Mouse (Mus musculus): Measurements from ENCODE around the gene 4930442H23Rik. TPM values are rescaled to one million over a fixed set of nuclear protein-coding genes. Genes with fewer than 3 reads are reported as not detected.
"Not testable (repeated sequence)": the region's sequence is repeated elsewhere in the genome, so short reads cannot be mapped to it uniquely, and the experiment has no call there.

The 4930442H23Rik gene
- polyA plus RNA-seq (2014; fragmentation: Nextera tagmentation; extraction: Ambion mirVana), result not detected in 2 replicates

GRCm38 (mm10) chr10:81183805-81184204 lies at the start of gene 4930442H23Rik:
TSS of gene 4930442H23Rik (minus strand) at chr10:81183849.
- WGBS, result 86% methylated on average over 5 of the region's 5 CpGs
- peaks cover 42% of the 10 kb centered on the region for H3K36me3 ChIP-seq (ENCODE audit: control insufficient read depth, insufficient read depth, low read length)
- peak within 1 kb of the TSS; percentile 66 for H3K4me3 ChIP-seq (ENCODE audit: low read depth, low read length)
- H3K27ac ChIP-seq (ENCODE audit: low read depth, low read length), result peak within 1 kb of the TSS; percentile 88
- H3K9me3 ChIP-seq (ENCODE audit: control insufficient read depth, low read length), result no peaks in the 10 kb centered on the region
- no peaks in the 10 kb centered on the region for H3K27me3 ChIP-seq (ENCODE audit: control insufficient read depth, insufficient read depth, low read length)
- no peak for ATAC-seq (ENCODE audit: low read depth)
- peaks cover 7% of the 10 kb centered on the region for H3K4me1 ChIP-seq (ENCODE audit: control insufficient read depth, insufficient read depth, low read length)
- peak within 1 kb of the TSS; percentile 62 for H3K4me2 ChIP-seq (ENCODE audit: low read depth, low read length)
- H3K9ac ChIP-seq (replicated peaks; ENCODE audit: low read depth, low read length), result peak within 1 kb of the TSS; percentile 64

- Histone ChIP-seq H3K4me1 (ENCODE audit: control insufficient read depth, insufficient read depth, low read length) (peaks cover 29% of the 10 kb centered on the region), H3K27me3 (ENCODE audit: control insufficient read depth, insufficient read depth, low read length) (no peaks in the 10 kb centered on the region), H3K4me3 (ENCODE audit: low read depth, low read length) (peak overlapping the region; percentile 64), H3K27ac (ENCODE audit: low read depth, low read length) (no peak overlapping the region; the same call in 1 of the 2 replicates), H3K36me3 (ENCODE audit: control insufficient read depth, insufficient read depth, low read length) (no peaks in the 10 kb centered on the region), H3K9ac (replicated peaks; ENCODE audit: low read depth, low read length) (peak overlapping the region; percentile 78), H3K9me3 (ENCODE audit: control insufficient read depth, low read length) (no peaks in the 10 kb centered on the region), H3K4me2 (ENCODE audit: low read depth, low read length) (peak overlapping the region; percentile 71)
- WGBS, result under 1% methylated on average over 14 of the region's 28 CpGs
- peak; percentile 25 for ATAC-seq (ENCODE audit: low read depth)
These were observed 49.6 kb upstream of the 4930442H23Rik start for GRCm38 (mm10) chr10:81233226-81233585.

GRCm38 (mm10) chr10:81232580-81233225 lies 49.1 kb upstream of the 4930442H23Rik start, which contains the start of gene Zfr2:
TSS of gene Zfr2 (plus strand) at chr10:81233155.
- peaks cover 33% of the 10 kb centered on the region for H3K4me1 ChIP-seq (ENCODE audit: control insufficient read depth, insufficient read depth, low read length)
- H3K4me2 ChIP-seq (ENCODE audit: low read depth, low read length), result peak within 1 kb of the TSS; percentile 71
- peak within 1 kb of the TSS; percentile 64 for H3K4me3 ChIP-seq (ENCODE audit: low read depth, low read length)
- peak; percentile 70 for ATAC-seq (ENCODE audit: low read depth)
- H3K36me3 ChIP-seq (ENCODE audit: control insufficient read depth, insufficient read depth, low read length), result no peaks in the 10 kb centered on the region
- 10% methylated on average over 29 of the region's 29 CpGs for WGBS
- no peaks in the 10 kb centered on the region for H3K9me3 ChIP-seq (ENCODE audit: control insufficient read depth, low read length)
- H3K27ac ChIP-seq (ENCODE audit: low read depth, low read length), result no peak within 1 kb of the TSS; the same call in 1 of the 2 replicates
- H3K9ac ChIP-seq (replicated peaks; ENCODE audit: low read depth, low read length), result peak within 1 kb of the TSS; percentile 78
- no peaks in the 10 kb centered on the region for H3K27me3 ChIP-seq (ENCODE audit: control insufficient read depth, insufficient read depth, low read length)

DNA sequence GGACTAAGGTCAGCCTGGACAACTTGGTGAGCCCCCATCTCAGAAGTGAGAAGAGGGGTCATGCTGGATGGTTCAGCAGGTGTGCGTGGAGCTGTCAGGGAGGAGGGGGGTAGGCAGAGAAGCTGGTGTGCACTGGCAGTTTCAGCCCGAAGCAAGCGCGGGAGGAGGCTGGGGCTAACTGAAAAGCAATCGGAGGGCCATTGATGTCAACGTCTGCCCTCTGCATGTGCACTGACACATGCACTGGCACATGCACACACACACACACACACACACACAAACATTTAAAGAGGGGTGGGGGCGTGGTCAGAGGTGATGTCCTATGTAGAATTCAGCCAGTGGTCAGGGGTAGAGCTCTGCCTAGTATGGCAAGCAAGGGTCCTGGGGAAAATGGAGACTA lies 47.8 kb upstream of the 4930442H23Rik start:
- Histone ChIP-seq H3K27ac (ENCODE audit: low read depth, low read length) (peak overlapping the region; percentile 90), H3K9me3 (ENCODE audit: control insufficient read depth, low read length) (no peaks in the 10 kb centered on the region), H3K4me1 (ENCODE audit: control insufficient read depth, insufficient read depth, low read length) (peaks cover 33% of the 10 kb centered on the region), H3K4me3 (ENCODE audit: low read depth, low read length) (peak overlapping the region; percentile 73; the same call in 1 of the 2 replicates), H3K4me2 (ENCODE audit: low read depth, low read length) (peak overlapping the region; percentile 83; the same call in 1 of the 2 replicates), H3K36me3 (ENCODE audit: control insufficient read depth, insufficient read depth, low read length) (no peaks in the 10 kb centered on the region), H3K9ac (replicated peaks; ENCODE audit: low read depth, low read length) (0 out of 2 replicates have a peak overlapping the region, but pooled peaks have one; percentile 11), H3K27me3 (ENCODE audit: control insufficient read depth, insufficient read depth, low read length) (no peaks in the 10 kb centered on the region)
- WGBS, result 53% methylated on average over 7 of the region's 7 CpGs
- no peak for ATAC-seq (ENCODE audit: low read depth)

GRCm38 (mm10) chr10:81230438-81231332 lies 47.0 kb upstream of the 4930442H23Rik start, which contains the start of gene Atcay:
TSS of gene Atcay (minus strand) at chr10:81230833.
- Histone ChIP-seq H3K9ac (replicated peaks; ENCODE audit: low read depth, low read length) (peak within 1 kb of the TSS; percentile 88), H3K4me3 (ENCODE audit: low read depth, low read length) (peak within 1 kb of the TSS; percentile 73), H3K4me1 (ENCODE audit: control insufficient read depth, insufficient read depth, low read length) (peaks cover 33% of the 10 kb centered on the region), H3K9me3 (ENCODE audit: control insufficient read depth, low read length) (no peaks in the 10 kb centered on the region), H3K36me3 (ENCODE audit: control insufficient read depth, insufficient read depth, low read length) (no peaks in the 10 kb centered on the region), H3K4me2 (ENCODE audit: low read depth, low read length) (peak within 1 kb of the TSS; percentile 83), H3K27ac (ENCODE audit: low read depth, low read length) (peak within 1 kb of the TSS; percentile 90), H3K27me3 (ENCODE audit: control insufficient read depth, insufficient read depth, low read length) (no peaks in the 10 kb centered on the region)
- 6% methylated on average over 27 of the region's 27 CpGs for WGBS
- ATAC-seq (ENCODE audit: low read depth), result peak; percentile 92

DNA sequence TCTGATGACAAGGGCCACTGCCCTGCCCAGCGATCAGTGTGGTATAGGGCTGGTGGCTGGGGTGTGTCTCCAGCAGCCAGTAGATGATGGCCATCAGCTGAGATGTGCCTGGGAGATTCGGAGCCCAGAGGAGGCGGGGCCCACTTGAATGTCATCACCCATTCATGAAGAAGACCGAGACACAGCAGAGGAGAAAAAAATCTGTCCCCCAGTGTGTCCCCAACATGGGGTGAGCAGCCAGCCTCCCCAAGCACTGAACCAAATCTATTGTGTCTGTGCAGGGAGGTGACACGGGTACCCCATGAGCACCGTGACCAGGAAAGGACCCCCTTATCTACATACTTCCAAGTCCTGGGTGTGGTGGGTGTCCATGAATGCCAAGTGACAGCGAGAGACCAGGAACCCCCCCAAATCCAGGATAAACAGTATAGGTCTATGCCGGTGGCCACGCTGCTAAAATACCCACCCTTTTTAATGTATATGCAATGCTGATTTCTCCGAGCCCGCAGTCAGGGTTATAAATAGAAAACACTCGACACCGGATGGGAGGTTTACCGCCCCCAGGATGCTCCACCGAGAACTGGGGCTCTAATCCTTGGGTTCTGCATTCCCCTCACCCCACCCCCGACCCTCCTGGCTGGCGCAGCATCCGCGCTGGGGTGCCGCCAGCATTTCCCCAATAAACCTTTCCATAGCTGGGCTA lies 46.2 kb upstream of the 4930442H23Rik start:
- H3K9ac ChIP-seq (replicated peaks; ENCODE audit: low read depth, low read length), result peak overlapping the region; percentile 88
- H3K36me3 ChIP-seq (ENCODE audit: control insufficient read depth, insufficient read depth, low read length), result no peaks in the 10 kb centered on the region
- WGBS, result 8% methylated on average over 20 of the region's 20 CpGs
- H3K4me2 ChIP-seq (ENCODE audit: low read depth, low read length), result peak overlapping the region; percentile 83
- H3K4me3 ChIP-seq (ENCODE audit: low read depth, low read length), result peak overlapping the region; percentile 73
- peak; percentile 26; the same call in 1 of the 2 replicates for ATAC-seq (ENCODE audit: low read depth)
- H3K27ac ChIP-seq (ENCODE audit: low read depth, low read length), result peak overlapping the region; percentile 90
- H3K27me3 ChIP-seq (ENCODE audit: control insufficient read depth, insufficient read depth, low read length), result no peaks in the 10 kb centered on the region
- H3K4me1 ChIP-seq (ENCODE audit: control insufficient read depth, insufficient read depth, low read length), result peaks cover 33% of the 10 kb centered on the region
- no peaks in the 10 kb centered on the region for H3K9me3 ChIP-seq (ENCODE audit: control insufficient read depth, low read length)

DNA sequence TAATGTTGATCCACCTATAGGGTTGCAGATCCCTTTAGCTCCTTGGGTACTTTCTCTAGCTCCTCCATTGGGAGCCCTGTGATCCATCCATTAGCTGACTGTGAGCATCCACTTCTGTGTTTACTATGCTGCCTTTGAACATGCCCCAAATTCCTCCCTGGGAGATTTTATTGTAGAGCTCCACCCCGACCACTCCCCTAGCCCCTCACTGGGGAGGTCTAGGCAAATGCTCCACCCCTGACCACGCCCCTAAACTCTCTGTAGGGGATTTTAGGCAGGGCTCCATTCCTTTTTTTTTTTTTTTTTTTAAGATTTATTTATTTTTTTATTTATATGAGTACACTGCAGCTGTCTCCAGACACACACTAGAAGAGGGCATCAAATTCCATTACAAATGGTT lies 40.1 kb upstream of the 4930442H23Rik start:
- H3K36me3 ChIP-seq (ENCODE audit: control insufficient read depth, insufficient read depth, low read length), result peaks cover 32% of the 10 kb centered on the region
- not testable (repeated sequence) for H3K27me3 ChIP-seq (ENCODE audit: control insufficient read depth, insufficient read depth, low read length); H3K4me2 ChIP-seq (ENCODE audit: low read depth, low read length); H3K4me1 ChIP-seq (ENCODE audit: control insufficient read depth, insufficient read depth, low read length); H3K9me3 ChIP-seq (ENCODE audit: control insufficient read depth, low read length); H3K27ac ChIP-seq (ENCODE audit: low read depth, low read length); H3K4me3 ChIP-seq (ENCODE audit: low read depth, low read length); ATAC-seq (ENCODE audit: low read depth); H3K9ac ChIP-seq (replicated peaks; ENCODE audit: low read depth, low read length)
- 51% methylated on average over 2 of the region's 2 CpGs for WGBS

- no peak for ATAC-seq (ENCODE audit: low read depth)
- H3K9me3 ChIP-seq (ENCODE audit: control insufficient read depth, low read length), result no peaks in the 10 kb centered on the region
- no peak overlapping the region for H3K27ac ChIP-seq (ENCODE audit: low read depth, low read length)
- no peak overlapping the region for H3K9ac ChIP-seq (replicated peaks; ENCODE audit: low read depth, low read length)
- WGBS, result 85% methylated on average over 5 of the region's 5 CpGs
- H3K27me3 ChIP-seq (ENCODE audit: control insufficient read depth, insufficient read depth, low read length), result no peaks in the 10 kb centered on the region
- H3K36me3 ChIP-seq (ENCODE audit: control insufficient read depth, insufficient read depth, low read length), result peaks cover 35% of the 10 kb centered on the region
- H3K4me2 ChIP-seq (ENCODE audit: low read depth, low read length), result no peak overlapping the region
- H3K4me1 ChIP-seq (ENCODE audit: control insufficient read depth, insufficient read depth, low read length), result no peaks in the 10 kb centered on the region
- no peak overlapping the region for H3K4me3 ChIP-seq (ENCODE audit: low read depth, low read length)
These were observed 37.9 kb upstream of the 4930442H23Rik start for GRCm38 (mm10) chr10:81221402-81222015.

Data from neural tube, embryonic 14.5 days (tissue).